Mouse (Mus musculus): ENCODE data around the gene Srd5a2.

DNA sequence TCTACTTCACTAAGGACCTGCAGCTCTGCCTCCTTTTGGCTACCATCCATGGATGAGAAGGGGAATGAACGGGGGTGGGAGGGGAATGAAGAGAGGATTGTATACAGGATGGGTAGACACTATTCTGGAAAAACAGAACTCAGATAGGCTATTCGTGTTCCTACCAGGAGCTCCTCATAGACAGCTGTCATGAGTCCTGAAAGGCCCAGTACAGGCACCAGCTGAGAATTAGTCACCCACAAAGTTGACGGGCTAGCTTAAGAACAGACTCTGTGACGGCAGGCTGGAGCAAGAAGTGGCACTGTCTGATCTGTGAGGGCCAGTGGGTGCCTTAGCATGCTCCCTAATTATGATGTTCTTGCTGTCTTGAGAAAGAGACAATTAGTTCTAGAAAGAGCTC lies 76.4 kb downstream of the Srd5a2 start:
- TF ChIP-seq MYOD1 (IDR thresholded peaks at IDR 0.05; ENCODE audit: control insufficient read depth in 1 of 3, insufficient read length in 2 of 3, low read depth in 2 of 3) (peak in 2 of 3 experiments; percentile 55 to 66), MAX (IDR thresholded peaks at IDR 0.05; ENCODE audit: low read depth) (no peak), POLR2A (IDR thresholded peaks at IDR 0.05; ENCODE audit: insufficient read length, low read depth) (no peak), MYOG (IDR thresholded peaks at IDR 0.05; ENCODE audit: control insufficient read depth in 1 of 3, insufficient read depth in 1 of 3, insufficient read length in 2 of 3, low read depth in 2 of 3) (peak in 2 of 3 experiments; percentile 58 to 73), POLR2AphosphoS2 (IDR thresholded peaks at IDR 0.05; ENCODE audit: insufficient read length, low read depth) (no peak)
